Mouse (Mus musculus): ENCODE data around the gene Bicra. TPM values are rescaled to one million over a fixed set of nuclear protein-coding genes. Genes with fewer than 3 reads are reported as not detected.
A peak's percentile ranks its signal among the peaks of the same experiment; 100 is the strongest.

The Bicra gene
- polyA plus RNA-seq, 1 experiment = 8.5 TPM

GRCm38 (mm10) chr7:15968322-15968721 lies 79.4 kb downstream of the Bicra start:
- TF ChIP-seq CTCF (IDR thresholded peaks at IDR 0.05; ENCODE audit: extremely low read depth, insufficient read depth, low read length) (no peak), POLR2A (IDR thresholded peaks at IDR 0.05; ENCODE audit: extremely low read depth, insufficient read depth, low read length) (no peak)

GRCm38 (mm10) chr7:15967312-15967711 lies 80.4 kb downstream of the Bicra start, which contains the start of gene Ehd2:
Gene Ehd2, minus strand, starts transcription at chr7:15967567.
- TF ChIP-seq POLR2A (IDR thresholded peaks at IDR 0.05; ENCODE audit: extremely low read depth, insufficient read depth, low read length) (no peak), CTCF (IDR thresholded peaks at IDR 0.05; ENCODE audit: extremely low read depth, insufficient read depth, low read length) (peak; percentile 58)
- Histone ChIP-seq H3K4me3 (ENCODE audit: insufficient read depth, low read length) (peak within 1 kb of the TSS; percentile 34; the same call in 1 of the 2 replicates), H3K27ac (ENCODE audit: insufficient read depth, low read length) (no peak within 1 kb of the TSS), H3K4me1 (ENCODE audit: control insufficient read depth, insufficient read depth, low read length) (peaks cover 1% of the 10 kb centered on the region; the same call in 1 of the 2 replicates)

More at GRCm38 (mm10) chr7:15968322-15968721, 79.4 kb downstream of the Bicra start:
- Histone ChIP-seq H3K4me3 (ENCODE audit: insufficient read depth, low read length) (no peak overlapping the region), H3K4me1 (ENCODE audit: control insufficient read depth, insufficient read depth, low read length) (no peaks in the 10 kb centered on the region), H3K27ac (ENCODE audit: insufficient read depth, low read length) (no peak overlapping the region)

GRCm38 (mm10) chr7:15966489-15966888 lies 81.2 kb downstream of the Bicra start:
- no peak for TF ChIP-seq POLR2A (IDR thresholded peaks at IDR 0.05; ENCODE audit: extremely low read depth, insufficient read depth, low read length)
- TF ChIP-seq CTCF (IDR thresholded peaks at IDR 0.05; ENCODE audit: extremely low read depth, insufficient read depth, low read length) = no peak
- H3K27ac ChIP-seq (ENCODE audit: insufficient read depth, low read length) = no peak overlapping the region

GRCm38 (mm10) chr7:15963798-15964652 lies 83.7 kb downstream of the Bicra start:
- TF ChIP-seq POLR2A (IDR thresholded peaks at IDR 0.05; ENCODE audit: extremely low read depth, insufficient read depth, low read length) (no peak), CTCF (IDR thresholded peaks at IDR 0.05; ENCODE audit: extremely low read depth, insufficient read depth, low read length) (no peak)
- H3K4me1 ChIP-seq (ENCODE audit: control insufficient read depth, insufficient read depth, low read length) = peaks cover 3% of the 10 kb centered on the region; the same call in 1 of the 2 replicates
- no peak overlapping the region for H3K4me3 ChIP-seq (ENCODE audit: insufficient read depth, low read length)
- H3K27ac ChIP-seq (ENCODE audit: insufficient read depth, low read length) = no peak overlapping the region

More at GRCm38 (mm10) chr7:15966489-15966888, 81.2 kb downstream of the Bicra start:
- Histone ChIP-seq H3K4me3 (ENCODE audit: insufficient read depth, low read length) (peak overlapping the region; percentile 34; the same call in 1 of the 2 replicates), H3K4me1 (ENCODE audit: control insufficient read depth, insufficient read depth, low read length) (peaks cover 3% of the 10 kb centered on the region; the same call in 1 of the 2 replicates)

GRCm38 (mm10) chr7:15962311-15963288 lies 85.1 kb downstream of the Bicra start:
- TF ChIP-seq POLR2A (IDR thresholded peaks at IDR 0.05; ENCODE audit: extremely low read depth, insufficient read depth, low read length) = no peak
- no peak for TF ChIP-seq CTCF (IDR thresholded peaks at IDR 0.05; ENCODE audit: extremely low read depth, insufficient read depth, low read length)
- Histone ChIP-seq H3K27ac (ENCODE audit: insufficient read depth, low read length) (no peak overlapping the region), H3K4me1 (ENCODE audit: control insufficient read depth, insufficient read depth, low read length) (peaks cover 3% of the 10 kb centered on the region; the same call in 1 of the 2 replicates), H3K4me3 (ENCODE audit: insufficient read depth, low read length) (no peak overlapping the region)

- Histone ChIP-seq H3K4me3 (ENCODE audit: insufficient read depth, low read length) (no peak overlapping the region), H3K27ac (ENCODE audit: insufficient read depth, low read length) (no peak overlapping the region)
- TF ChIP-seq CTCF (IDR thresholded peaks at IDR 0.05; ENCODE audit: extremely low read depth, insufficient read depth, low read length) (no peak), POLR2A (IDR thresholded peaks at IDR 0.05; ENCODE audit: extremely low read depth, insufficient read depth, low read length) (no peak)
These were observed 85.9 kb downstream of the Bicra start for GRCm38 (mm10) chr7:15961798-15962197.

GRCm38 (mm10) chr7:15961239-15961638 lies 86.5 kb downstream of the Bicra start:
- Histone ChIP-seq H3K27ac (ENCODE audit: insufficient read depth, low read length) (no peak overlapping the region), H3K4me3 (ENCODE audit: insufficient read depth, low read length) (no peak overlapping the region), H3K4me1 (ENCODE audit: control insufficient read depth, insufficient read depth, low read length) (peaks cover 3% of the 10 kb centered on the region; the same call in 1 of the 2 replicates)
- no peak for TF ChIP-seq POLR2A (IDR thresholded peaks at IDR 0.05; ENCODE audit: extremely low read depth, insufficient read depth, low read length)

More at GRCm38 (mm10) chr7:15961798-15962197, 85.9 kb downstream of the Bicra start:
- H3K4me1 ChIP-seq (ENCODE audit: control insufficient read depth, insufficient read depth, low read length) = peaks cover 3% of the 10 kb centered on the region; the same call in 1 of the 2 replicates

GRCm38 (mm10) chr7:15960691-15961090 lies 87.0 kb downstream of the Bicra start:
- Histone ChIP-seq H3K4me1 (ENCODE audit: control insufficient read depth, insufficient read depth, low read length) (peaks cover 3% of the 10 kb centered on the region; the same call in 1 of the 2 replicates), H3K27ac (ENCODE audit: insufficient read depth, low read length) (no peak overlapping the region), H3K4me3 (ENCODE audit: insufficient read depth, low read length) (no peak overlapping the region)
- TF ChIP-seq CTCF (IDR thresholded peaks at IDR 0.05; ENCODE audit: extremely low read depth, insufficient read depth, low read length) (no peak), POLR2A (IDR thresholded peaks at IDR 0.05; ENCODE audit: extremely low read depth, insufficient read depth, low read length) (no peak)

- no peak overlapping the region for H3K4me3 ChIP-seq (ENCODE audit: insufficient read depth, low read length)
- TF ChIP-seq POLR2A (IDR thresholded peaks at IDR 0.05; ENCODE audit: extremely low read depth, insufficient read depth, low read length) = no peak
- no peak for TF ChIP-seq CTCF (IDR thresholded peaks at IDR 0.05; ENCODE audit: extremely low read depth, insufficient read depth, low read length)
- H3K27ac ChIP-seq (ENCODE audit: insufficient read depth, low read length) = no peak overlapping the region
- no peaks in the 10 kb centered on the region for H3K4me1 ChIP-seq (ENCODE audit: control insufficient read depth, insufficient read depth, low read length)
These were observed 91.6 kb downstream of the Bicra start for GRCm38 (mm10) chr7:15956143-15956542.
